ENCODE assay signal across 9 mouse cellular contexts in genomic region chr9:65464161-65464560, GRCm38 (mm10). TPM values are rescaled to one million over a fixed set of nuclear protein-coding genes. Genes with fewer than 3 reads are reported as not detected.
A peak's percentile ranks its signal among the peaks of the same experiment; 100 is the strongest.
DNase-seq lines count a peak whose midpoint lies in the region.
"Had no signal": no experiment of that assay in that cellular context is flagged by ENCODE, and none has a peak within 500 bp of the region (broad histone marks: within the 10 kb centered on the region; RNA-seq: fewer than 3 reads in every experiment).

No protein-coding gene starts in this region.

- intact Hi-C loops in heart, postnatal 25 days (cut with DNase I): loop anchor here (5.0 kb wide), 1 partner anchor 113 kb away; no protein-coding TSS in a partner anchor

- DNase-seq in heart, adult 11 months: peak; percentile 93
- no peak for DNase-seq in heart, postnatal 25 days (ENCODE audit: low spot score)
- peak; percentile 17 for DNase-seq in right cerebral cortex, postnatal 14 days
- no peak for DNase-seq in right cerebral cortex, postnatal 25 days
- DNase-seq in fibroblast of lung, adult 2 months (ENCODE audit: low read depth): peak; percentile 64
- peak; percentile 29 for DNase-seq in lung, postnatal 14 days
- no peak for DNase-seq in neural tube, embryonic 10.5 days (ENCODE audit: extremely low spot score, low spot score)
- DNase-seq in liver: no peak

RNA-seq across cellular contexts. Expression of gene Spg21, which starts 3.4 kb away (rescaled TPM):
- 10 to 100 TPM; 10.6 to 13.1 TPM for total RNA-seq in heart, postnatal 25 days (2021)

RNA-seq across cellular contexts. Expression of gene Mtfmt, which starts 28.6 kb away (rescaled TPM):
- total RNA-seq in heart, postnatal 25 days (2021): 1 to 10 TPM; 5.7 to 6.4 TPM

RNA-seq across cellular contexts. Expression of gene Slc51b, which starts 41.4 kb away (rescaled TPM):
- total RNA-seq in heart, postnatal 25 days (2021): not detected
- total RNA-seq: common myeloid progenitor, adult 5-6 weeks had no signal

RNA-seq across cellular contexts. Expression of gene Ankdd1a, which starts 55.8 kb away (rescaled TPM):
- not detected for total RNA-seq in heart, postnatal 25 days (2021)
- total RNA-seq: common myeloid progenitor, adult 5-6 weeks had no signal

Comparison
In these comparisons a context has a peak if more than half of its experiments do, and no peak if none do; other contexts are left out.
1. DNase-seq: peak in heart, adult 11 months (single experiment), right cerebral cortex, postnatal 14 days (single experiment), fibroblast of lung, adult 2 months (single experiment) and lung, postnatal 14 days (single experiment); none in heart, postnatal 25 days (single experiment), right cerebral cortex, postnatal 25 days (single experiment), neural tube, embryonic 10.5 days (single experiment) and liver (single experiment).